Mouse (Mus musculus) liver, embryonic 14.5 days (tissue): ENCODE data around the gene Smim24.

Experiments used
- CTCF ChIP-seq: IDR thresholded peaks from 2 replicates; pipeline ENCODE4 v1.5.1; 2016; ENCODE audit warnings: antibody characterized with exemption, low read depth, control low read depth
- EP300 ChIP-seq: IDR thresholded peaks from 2 replicates; pipeline ENCODE4 v1.6.1; 2016; ENCODE audit warnings: antibody characterized with exemption, low read depth

- TF ChIP-seq CTCF (no peak), EP300 (no peak)
Measured at GRCm38 (mm10) chr10:81364666-81365065, 28.2 kb upstream of the Smim24 start.
